Mouse (Mus musculus): Measurements from ENCODE around the gene Kng1.

- TF ChIP-seq REST (IDR thresholded peaks at IDR 0.05; ENCODE audit: insufficient read depth, insufficient read length) (no peak), POLR2A (IDR thresholded peaks at IDR 0.05; ENCODE audit: insufficient read length, low read depth) (no peak), MAX (IDR thresholded peaks at IDR 0.05; ENCODE audit: low read depth) (no peak), USF1 (IDR thresholded peaks at IDR 0.05; ENCODE audit: low read depth) (no peak), MYOG (IDR thresholded peaks at IDR 0.05; ENCODE audit: control insufficient read depth in 1 of 3, insufficient read depth in 1 of 3, insufficient read length in 2 of 3, low read depth in 2 of 3) (no peak), MYOD1 (IDR thresholded peaks at IDR 0.05; ENCODE audit: control insufficient read depth in 1 of 3, insufficient read length in 2 of 3, low read depth in 2 of 3) (no peak), TCF12 (IDR thresholded peaks at IDR 0.05; ENCODE audit: insufficient read depth, poor library complexity, severe bottlenecking) (no peak), CEBPB (IDR thresholded peaks at IDR 0.05; ENCODE audit: insufficient read depth, poor library complexity, severe bottlenecking) (no peak)
Observed at GRCm38 (mm10) chr16:23100099-23100575, 42.5 kb downstream of the Kng1 start.
